Mouse (Mus musculus): Measurements from ENCODE around the gene Unc80. TPM values are rescaled to one million over a fixed set of nuclear protein-coding genes. Genes with fewer than 3 reads are reported as not detected.

The Unc80 gene
- polyA plus RNA-seq, 1 experiment from 2014 or later, result 0.09 TPM

DNA sequence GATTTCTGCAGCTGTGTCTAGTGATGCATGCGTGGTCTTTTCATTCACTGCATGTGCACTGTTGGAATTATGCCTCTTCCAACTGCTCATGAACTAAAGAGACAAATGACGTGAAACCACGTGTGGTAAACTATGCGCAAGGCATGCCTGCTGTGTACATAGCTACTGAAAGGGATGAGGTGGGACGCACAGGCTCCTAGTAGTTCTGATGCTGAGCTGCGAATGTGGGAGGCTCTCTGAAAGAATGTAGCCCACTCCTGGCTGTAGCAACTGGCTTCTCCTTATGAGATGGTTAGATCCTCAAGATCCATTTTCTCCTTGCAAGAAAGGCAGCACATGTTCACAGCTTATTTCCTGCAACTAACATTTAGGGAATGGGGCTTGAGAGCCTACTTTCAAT, 24.9 kb downstream of the Unc80 start:
- Histone ChIP-seq H3K27me3 (no peaks in the 10 kb centered on the region), H3K4me3 (replicated peaks) (no peak overlapping the region), H3K36me3 (no peaks in the 10 kb centered on the region), H3K9ac (no peak overlapping the region), H3K4me2 (no peak overlapping the region), H3K9me3 (replicated peaks) (no peaks in the 10 kb centered on the region), H3K4me1 (no peaks in the 10 kb centered on the region), H3K27ac (no peak overlapping the region)
- 82% methylated on average over 6 of the region's 6 CpGs for WGBS
- ATAC-seq (replicated peaks; ENCODE audit: low FRiP score), result no peak

DNA sequence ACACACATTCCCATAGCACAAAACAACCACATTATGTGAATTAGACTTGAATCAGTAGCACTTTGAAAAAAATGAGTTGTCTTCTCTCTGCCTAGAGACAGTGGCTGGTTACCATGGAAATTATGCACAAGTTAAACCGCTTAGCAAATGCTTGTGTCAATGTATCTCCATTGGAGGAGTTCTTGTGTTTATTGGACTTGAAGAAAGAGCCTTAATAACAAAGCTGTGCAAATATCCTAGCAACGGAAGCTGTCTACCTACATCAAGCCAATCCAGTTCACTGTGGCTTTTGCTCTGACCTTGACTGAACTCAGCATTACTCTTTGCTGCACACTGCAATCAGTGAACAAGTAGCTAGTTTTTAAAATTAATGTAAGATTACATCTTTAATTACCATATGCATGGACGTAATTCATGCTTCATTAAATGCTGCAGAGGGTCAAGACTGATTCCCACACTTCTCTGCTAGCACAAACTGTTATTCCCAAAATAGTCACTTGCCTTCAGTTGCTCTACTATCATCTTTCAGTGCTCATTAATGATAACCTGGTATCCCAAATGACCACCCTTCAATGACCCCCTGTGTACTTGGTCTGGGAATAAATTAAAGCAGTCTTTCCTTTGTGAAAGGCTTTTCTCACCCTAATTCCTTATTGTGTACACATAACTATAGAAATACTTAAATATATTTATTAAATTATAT, 27.3 kb downstream of the Unc80 start:
- Histone ChIP-seq H3K4me1 (no peaks in the 10 kb centered on the region), H3K27ac (no peak overlapping the region), H3K9ac (no peak overlapping the region), H3K4me3 (replicated peaks) (no peak overlapping the region), H3K36me3 (no peaks in the 10 kb centered on the region), H3K27me3 (no peaks in the 10 kb centered on the region), H3K9me3 (replicated peaks) (no peaks in the 10 kb centered on the region), H3K4me2 (no peak overlapping the region)
- ATAC-seq (replicated peaks; ENCODE audit: low FRiP score), result 0 out of 2 replicates have a peak, but pooled peaks have one; percentile 33
- WGBS, result 62% methylated on average over 3 of the region's 3 CpGs

DNA sequence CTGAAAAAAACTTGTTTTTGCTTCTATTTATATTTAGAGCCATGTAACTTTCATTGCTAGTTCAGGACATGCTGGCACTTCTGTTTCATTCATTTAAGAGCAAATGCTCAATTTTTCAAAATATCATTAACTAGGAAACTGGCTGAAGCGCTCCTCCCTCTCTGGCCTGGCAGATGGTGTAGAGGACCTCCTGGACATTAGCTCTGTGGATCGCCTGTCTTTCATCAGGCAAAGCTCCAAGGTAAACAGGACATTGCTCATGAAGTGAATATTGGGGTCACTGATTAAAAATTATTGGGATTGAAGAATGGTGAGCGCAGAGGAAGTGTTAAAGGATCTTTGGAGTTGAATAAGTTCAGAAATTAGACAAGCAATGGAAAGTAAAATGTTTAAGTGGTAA, 82.6 kb downstream of the Unc80 start:
- H3K9me3 ChIP-seq (replicated peaks), result no peaks in the 10 kb centered on the region
- H3K4me3 ChIP-seq (replicated peaks), result no peak overlapping the region
- H3K36me3 ChIP-seq, result no peaks in the 10 kb centered on the region
- no peak for ATAC-seq (replicated peaks; ENCODE audit: low FRiP score)
- no peaks in the 10 kb centered on the region for H3K27me3 ChIP-seq
- no peak overlapping the region for H3K27ac ChIP-seq
- no peaks in the 10 kb centered on the region for H3K4me1 ChIP-seq
- H3K4me2 ChIP-seq, result no peak overlapping the region
- H3K9ac ChIP-seq, result no peak overlapping the region
- WGBS, result 70% methylated on average over 3 of the region's 3 CpGs

DNA sequence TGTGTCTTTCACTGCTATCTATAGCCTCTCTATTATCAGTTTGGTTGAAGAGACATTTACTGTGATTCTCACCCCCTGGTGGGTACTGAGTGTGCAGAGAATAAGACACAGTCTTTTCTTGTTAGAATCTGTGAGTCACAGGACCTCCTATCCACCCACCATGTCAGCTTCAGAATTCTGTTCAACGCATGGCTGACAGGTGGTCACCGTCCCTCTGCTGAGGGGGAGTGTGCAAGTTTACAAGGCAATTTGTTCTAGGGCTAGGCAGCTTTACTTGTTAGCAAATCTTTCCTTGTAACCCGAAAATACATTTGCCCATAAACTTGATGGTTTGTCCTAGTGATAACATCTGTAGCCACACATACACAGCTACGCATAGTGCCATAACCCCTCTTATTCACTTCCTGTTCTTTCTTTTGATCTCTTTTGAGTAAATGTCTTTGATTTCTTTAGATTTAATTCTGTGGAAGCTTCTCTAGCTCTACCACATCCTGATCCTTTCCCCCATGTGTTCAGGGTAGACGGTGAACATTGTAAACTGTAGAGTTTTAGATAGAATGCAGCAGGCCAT, 84.3 kb downstream of the Unc80 start:
- Histone ChIP-seq H3K4me1 (no peaks in the 10 kb centered on the region), H3K27me3 (no peaks in the 10 kb centered on the region), H3K27ac (no peak overlapping the region), H3K9ac (no peak overlapping the region), H3K9me3 (replicated peaks) (no peaks in the 10 kb centered on the region), H3K4me3 (replicated peaks) (no peak overlapping the region), H3K36me3 (no peaks in the 10 kb centered on the region), H3K4me2 (no peak overlapping the region)
- ATAC-seq (replicated peaks; ENCODE audit: low FRiP score), result no peak
- WGBS, result 22% methylated on average over 5 of the region's 5 CpGs

DNA sequence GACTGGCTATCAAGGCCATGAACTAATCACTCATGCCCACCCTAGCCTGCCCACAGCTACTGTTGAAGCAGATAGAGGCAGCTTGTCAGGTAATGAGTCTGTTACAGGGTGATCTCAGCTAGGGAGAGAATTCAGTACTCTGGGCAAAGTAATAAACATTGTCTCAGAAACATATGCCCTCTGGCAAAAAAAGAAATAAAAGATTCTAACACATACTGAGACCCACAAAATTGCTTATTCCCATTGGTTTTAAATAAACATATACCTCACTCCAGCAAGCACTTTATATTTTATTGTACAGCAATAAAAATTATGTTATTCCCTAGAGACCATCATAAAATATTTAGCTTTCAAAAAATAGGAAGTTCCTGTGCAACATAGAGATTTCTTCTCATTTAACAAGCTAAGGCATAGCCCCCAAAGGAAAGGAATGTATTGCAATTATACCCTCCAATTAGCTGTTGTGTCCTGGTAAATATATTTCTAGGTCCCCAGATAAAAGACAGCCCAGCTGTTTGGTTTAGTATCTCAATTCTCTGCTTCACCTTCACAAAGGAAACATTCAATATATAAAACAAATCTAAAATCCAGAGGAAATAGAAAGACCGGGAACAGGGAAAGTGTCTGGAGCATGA, 93.6 kb downstream of the Unc80 start:
- Histone ChIP-seq H3K27ac (no peak overlapping the region), H3K9ac (no peak overlapping the region), H3K36me3 (no peaks in the 10 kb centered on the region), H3K4me2 (no peak overlapping the region), H3K4me3 (replicated peaks) (no peak overlapping the region), H3K9me3 (replicated peaks) (no peaks in the 10 kb centered on the region), H3K4me1 (no peaks in the 10 kb centered on the region), H3K27me3 (no peaks in the 10 kb centered on the region)
- WGBS, result 86% methylated on average over 1 of the region's 1 CpGs
- ATAC-seq (replicated peaks; ENCODE audit: low FRiP score), result no peak

DNA sequence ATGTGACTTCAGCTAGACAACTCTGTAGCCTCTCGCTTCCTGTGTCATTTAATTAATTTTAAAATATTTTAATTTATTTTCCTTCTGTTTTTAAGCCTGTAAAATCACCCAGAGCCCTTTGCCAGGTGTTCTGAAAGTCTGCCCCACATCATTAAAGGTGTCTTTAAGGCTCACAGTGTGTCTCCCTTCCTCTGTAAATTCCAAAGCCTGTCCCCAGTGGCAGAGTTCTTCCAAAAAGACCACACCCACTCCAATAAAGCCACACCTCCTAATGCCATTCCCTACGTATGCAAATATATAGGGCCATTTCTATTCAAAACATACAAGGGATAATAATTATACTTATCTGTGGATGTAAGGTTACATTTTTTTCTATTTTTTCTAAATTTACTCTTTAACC, 94.2 kb downstream of the Unc80 start:
- WGBS, result 75% methylated on average over 2 of the region's 2 CpGs
- no peaks in the 10 kb centered on the region for H3K9me3 ChIP-seq (replicated peaks)
- no peak overlapping the region for H3K4me3 ChIP-seq (replicated peaks)
- H3K27ac ChIP-seq, result no peak overlapping the region
- H3K27me3 ChIP-seq, result no peaks in the 10 kb centered on the region
- ATAC-seq (replicated peaks; ENCODE audit: low FRiP score), result no peak
- no peak overlapping the region for H3K4me2 ChIP-seq
- no peaks in the 10 kb centered on the region for H3K36me3 ChIP-seq
- no peaks in the 10 kb centered on the region for H3K4me1 ChIP-seq
- no peak overlapping the region for H3K9ac ChIP-seq

DNA sequence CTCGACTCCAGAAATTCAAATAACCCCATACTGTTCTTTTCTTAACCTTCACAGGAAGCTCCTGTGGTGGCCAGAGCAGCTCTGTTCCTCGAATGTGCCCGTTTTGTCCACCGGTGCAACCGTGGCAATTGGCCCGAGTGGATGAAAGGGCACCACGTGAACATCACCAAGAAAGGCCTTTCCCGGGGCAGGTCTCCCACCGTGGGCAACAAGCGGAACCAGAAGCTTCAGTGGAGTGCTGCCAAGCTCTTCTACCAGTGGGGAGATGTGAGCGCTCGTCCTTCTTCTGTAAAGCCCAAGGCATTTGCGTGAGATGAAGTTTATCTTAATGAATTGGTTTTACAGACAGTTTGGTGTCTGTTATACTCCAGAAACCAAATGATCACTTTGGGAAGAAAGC, 101.6 kb downstream of the Unc80 start:
- H3K4me2 ChIP-seq, result no peak overlapping the region
- no peaks in the 10 kb centered on the region for H3K36me3 ChIP-seq
- no peak overlapping the region for H3K9ac ChIP-seq
- no peaks in the 10 kb centered on the region for H3K4me1 ChIP-seq
- no peak overlapping the region for H3K4me3 ChIP-seq (replicated peaks)
- no peak overlapping the region for H3K27ac ChIP-seq
- 88% methylated on average over 13 of the region's 13 CpGs for WGBS
- H3K9me3 ChIP-seq (replicated peaks), result no peaks in the 10 kb centered on the region
- no peak for ATAC-seq (replicated peaks; ENCODE audit: low FRiP score)
- no peaks in the 10 kb centered on the region for H3K27me3 ChIP-seq

DNA sequence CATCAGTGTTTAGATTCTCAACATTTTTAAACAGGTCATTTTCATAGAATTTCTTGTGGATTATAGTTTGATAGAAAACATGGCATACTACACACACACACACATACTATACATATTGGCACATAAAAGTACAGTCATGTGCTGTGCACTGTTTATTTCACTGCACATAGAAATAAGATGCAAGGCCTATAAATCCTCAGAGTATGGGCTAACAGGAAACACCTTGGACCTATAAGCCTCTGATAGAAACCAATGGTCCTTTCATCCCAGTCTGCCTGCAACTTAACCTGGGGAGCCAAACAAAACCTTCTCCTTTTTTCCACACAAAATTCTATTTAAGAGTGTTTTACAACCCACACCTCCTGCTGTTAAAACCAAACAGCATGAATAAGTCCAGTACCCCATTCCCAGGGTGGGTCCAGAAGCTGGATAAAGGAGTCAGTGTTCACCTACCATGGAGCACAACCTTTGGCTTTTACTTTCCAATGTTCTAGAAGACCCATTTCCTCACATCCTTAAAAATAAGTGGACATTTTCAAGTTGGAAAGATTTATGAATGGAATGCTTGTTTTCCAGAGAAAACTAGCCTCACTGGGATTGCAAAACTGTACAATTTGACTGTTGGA, 129.1 kb downstream of the Unc80 start:
- Histone ChIP-seq H3K27me3 (no peaks in the 10 kb centered on the region), H3K4me1 (no peaks in the 10 kb centered on the region), H3K36me3 (no peaks in the 10 kb centered on the region), H3K9me3 (replicated peaks) (no peaks in the 10 kb centered on the region), H3K9ac (no peak overlapping the region), H3K27ac (no peak overlapping the region), H3K4me3 (replicated peaks) (no peak overlapping the region), H3K4me2 (no peak overlapping the region)
- no peak for ATAC-seq (replicated peaks; ENCODE audit: low FRiP score)

DNA sequence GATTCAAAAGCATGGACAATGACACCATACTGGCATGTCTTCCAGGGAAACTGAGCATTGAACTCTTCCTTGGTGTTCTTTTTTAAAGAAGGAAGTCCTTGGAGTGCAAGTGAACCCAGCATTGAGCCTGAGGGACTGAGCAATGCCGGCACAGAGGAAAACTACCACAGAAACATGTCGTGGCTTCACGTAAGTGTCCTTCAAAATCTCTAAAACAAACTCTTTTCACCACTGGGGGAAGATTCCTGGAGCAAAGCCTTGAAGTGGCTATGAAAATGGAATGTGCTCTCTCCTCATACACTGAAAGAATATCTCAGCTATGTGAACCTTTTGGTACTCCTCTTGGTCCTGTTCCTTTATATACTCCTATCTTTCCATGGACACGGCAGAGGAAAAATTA, 140.1 kb downstream of the Unc80 start:
- H3K9me3 ChIP-seq (replicated peaks), result no peaks in the 10 kb centered on the region
- no peak overlapping the region for H3K9ac ChIP-seq
- no peaks in the 10 kb centered on the region for H3K4me1 ChIP-seq
- no peak for ATAC-seq (replicated peaks; ENCODE audit: low FRiP score)
- H3K36me3 ChIP-seq, result no peaks in the 10 kb centered on the region
- no peak overlapping the region for H3K4me2 ChIP-seq
- no peak overlapping the region for H3K4me3 ChIP-seq (replicated peaks)
- H3K27me3 ChIP-seq, result no peaks in the 10 kb centered on the region
- 90% methylated on average over 4 of the region's 4 CpGs for WGBS
- H3K27ac ChIP-seq, result no peak overlapping the region

DNA sequence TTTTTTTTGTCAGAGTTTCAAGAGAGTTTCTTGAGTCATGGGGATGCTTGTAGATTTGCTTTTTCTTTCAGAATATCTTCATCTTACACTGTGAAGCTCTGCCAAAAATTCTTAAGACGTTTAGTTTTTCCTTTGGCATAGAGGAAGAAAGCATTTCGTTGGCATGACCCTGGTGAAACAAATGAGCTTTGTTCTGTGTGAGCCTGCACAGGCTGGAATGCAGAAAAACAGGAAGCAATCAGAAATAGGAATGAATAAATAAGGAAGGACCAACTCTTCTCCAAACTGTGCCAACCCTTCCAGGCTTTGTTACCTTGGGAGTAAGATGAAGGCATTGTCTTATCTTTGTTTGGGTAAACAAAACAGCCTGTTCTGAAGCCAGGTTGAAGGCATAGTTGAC, 149.0 kb downstream of the Unc80 start:
- H3K4me1 ChIP-seq, result no peaks in the 10 kb centered on the region
- no peak overlapping the region for H3K9ac ChIP-seq
- no peak overlapping the region for H3K4me3 ChIP-seq (replicated peaks)
- no peaks in the 10 kb centered on the region for H3K9me3 ChIP-seq (replicated peaks)
- no peaks in the 10 kb centered on the region for H3K27me3 ChIP-seq
- 48% methylated on average over 2 of the region's 2 CpGs for WGBS
- ATAC-seq (replicated peaks; ENCODE audit: low FRiP score), result no peak
- H3K36me3 ChIP-seq, result no peaks in the 10 kb centered on the region
- no peak overlapping the region for H3K27ac ChIP-seq
- no peak overlapping the region for H3K4me2 ChIP-seq

DNA sequence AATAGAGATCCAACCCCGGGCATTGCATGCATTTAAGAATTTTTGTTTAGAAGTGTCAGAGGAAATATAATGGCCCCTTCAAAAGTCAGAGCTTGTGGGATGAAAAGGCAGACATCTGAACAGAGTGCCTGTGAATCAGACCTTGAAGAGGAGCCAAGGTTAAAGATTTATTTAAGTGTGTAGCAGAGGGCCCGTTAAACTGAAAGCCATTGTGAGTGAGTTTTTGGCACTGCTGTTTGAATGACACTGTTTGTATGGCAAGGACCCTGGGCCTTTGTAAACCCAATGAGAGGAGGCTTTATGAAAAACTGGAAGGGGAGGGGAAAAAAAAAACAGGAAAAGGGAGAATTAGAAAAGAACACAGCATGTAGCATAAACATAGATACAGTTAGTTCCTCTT, 170.0 kb downstream of the Unc80 start:
- no peak overlapping the region for H3K27ac ChIP-seq
- no peaks in the 10 kb centered on the region for H3K4me1 ChIP-seq
- H3K9ac ChIP-seq, result no peak overlapping the region
- no peak for ATAC-seq (replicated peaks; ENCODE audit: low FRiP score)
- 58% methylated on average over 2 of the region's 2 CpGs for WGBS
- no peak overlapping the region for H3K4me3 ChIP-seq (replicated peaks)
- H3K27me3 ChIP-seq, result no peaks in the 10 kb centered on the region
- no peak overlapping the region for H3K4me2 ChIP-seq
- no peaks in the 10 kb centered on the region for H3K9me3 ChIP-seq (replicated peaks)
- no peaks in the 10 kb centered on the region for H3K36me3 ChIP-seq

DNA sequence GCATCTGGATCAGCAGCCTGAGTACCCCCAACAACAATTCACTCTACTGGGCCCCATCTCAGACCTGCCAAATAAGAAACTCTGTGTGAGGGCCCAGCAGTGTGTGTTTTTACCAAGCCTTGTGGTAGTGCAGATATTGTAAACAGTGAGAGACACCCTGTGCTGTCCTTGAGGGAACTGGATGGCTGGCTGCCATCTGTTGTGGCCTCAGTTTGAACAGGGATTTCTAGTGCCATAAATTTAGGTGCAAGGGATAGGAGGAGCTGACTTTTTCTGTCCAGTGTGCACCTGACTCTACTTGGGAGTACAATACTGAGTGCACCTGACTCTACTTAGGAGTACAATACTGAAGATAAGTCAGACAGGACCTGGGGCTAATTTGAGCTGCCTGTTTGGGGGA, 178.7 kb downstream of the Unc80 start:
- ATAC-seq (replicated peaks; ENCODE audit: low FRiP score), result no peak
- no peaks in the 10 kb centered on the region for H3K36me3 ChIP-seq
- H3K9ac ChIP-seq, result no peak overlapping the region
- H3K4me3 ChIP-seq (replicated peaks), result no peak overlapping the region
- no peaks in the 10 kb centered on the region for H3K9me3 ChIP-seq (replicated peaks)
- H3K27ac ChIP-seq, result no peak overlapping the region
- no peaks in the 10 kb centered on the region for H3K4me1 ChIP-seq
- no peak overlapping the region for H3K4me2 ChIP-seq
- H3K27me3 ChIP-seq, result no peaks in the 10 kb centered on the region
